8 mouse cellular contexts compared by ENCODE assay signal in genomic region chr16:58522677-58523043, GRCm38 (mm10). TPM values are rescaled to one million over a fixed set of nuclear protein-coding genes. Genes with fewer than 3 reads are reported as not detected.
DNase-seq lines count a peak whose midpoint lies in the region; ATAC-seq and TF ChIP-seq lines count a peak whose summit lies in the region.

No protein-coding gene starts in this region.

- TF ChIP-seq POLR2A in ES-Bruce4 (IDR thresholded peaks at IDR 0.05; ENCODE audit: insufficient read depth, low read length): no peak
- TF ChIP-seq POLR2A in embryonic fibroblast, embryonic 13.5 days (IDR thresholded peaks at IDR 0.05; ENCODE audit: low read depth, low read length): no peak
- no peak for TF ChIP-seq POLR2A in olfactory bulb, adult 2 months (IDR thresholded peaks at IDR 0.05; ENCODE audit: insufficient read depth, low read depth, low read length)

- peaks cover 9% of the 10 kb centered on the region; the same call in 1 of the 2 replicates for H3K4me1 ChIP-seq in heart, embryonic 16.5 days (ENCODE audit: control insufficient read depth, insufficient read depth, low read length)
- no peaks in the 10 kb centered on the region for H3K4me1 ChIP-seq in ES-Bruce4 (ENCODE audit: control insufficient read depth, insufficient read depth, low read length)
- H3K4me1 ChIP-seq in embryonic fibroblast, embryonic 13.5 days (ENCODE audit: control insufficient read depth, insufficient read depth, low read length): 0 out of 2 replicates have a peak, but pooled peaks cover 2% of the 10 kb centered on the region
- peaks cover 7% of the 10 kb centered on the region for H3K4me1 ChIP-seq in limb, embryonic 15.5 days
- H3K4me1 ChIP-seq in olfactory bulb, adult 2 months (ENCODE audit: control insufficient read depth, insufficient read depth, low read length): no peaks in the 10 kb centered on the region

- peak overlapping the region; percentile 93 for H3K9ac ChIP-seq in heart, embryonic 16.5 days (ENCODE audit: low read length)
- peak overlapping the region; percentile 60 for H3K9ac ChIP-seq in ES-Bruce4 (ENCODE audit: low read depth, poor library complexity, severe bottlenecking)
- H3K9ac ChIP-seq in limb, embryonic 15.5 days: peak overlapping the region; percentile 69

- DNase-seq in heart, adult 18-20 months: no peak
- no peak for DNase-seq in frontal cortex, postnatal 36 days (ENCODE audit: low spot score in 2 of 2)
- no peak for DNase-seq in MN1 (ENCODE audit: low spot score)

- H3K9me3 ChIP-seq in heart, embryonic 16.5 days (replicated peaks; ENCODE audit: control insufficient read depth, low read length): peaks cover 3% of the 10 kb centered on the region
- no peaks in the 10 kb centered on the region for H3K9me3 ChIP-seq in ES-Bruce4 (replicated peaks; ENCODE audit: control insufficient read depth, insufficient read depth, low read length, poor library complexity, severe bottlenecking)
- no peaks in the 10 kb centered on the region for H3K9me3 ChIP-seq in limb, embryonic 15.5 days

- H3K4me3 ChIP-seq in heart, embryonic 16.5 days (ENCODE audit: low read length): peak overlapping the region; percentile 87
- H3K4me3 ChIP-seq in ES-Bruce4 (ENCODE audit: low read depth, low read length): peak overlapping the region; percentile 77
- peak overlapping the region; percentile 58 for H3K4me3 ChIP-seq in embryonic fibroblast, embryonic 13.5 days (ENCODE audit: insufficient read depth, low read length)
- H3K4me3 ChIP-seq in limb, embryonic 15.5 days: peak overlapping the region; percentile 78
- H3K4me3 ChIP-seq in olfactory bulb, adult 2 months (ENCODE audit: insufficient read depth, low read depth, low read length): peak overlapping the region; percentile 55

- no peak for TF ChIP-seq CTCF in ES-Bruce4 (IDR thresholded peaks at IDR 0.05; ENCODE audit: low read depth, low read length)
- TF ChIP-seq CTCF in embryonic fibroblast, embryonic 13.5 days (IDR thresholded peaks at IDR 0.05; ENCODE audit: borderline replicate concordance, insufficient read depth, low read length): no peak
- TF ChIP-seq CTCF in olfactory bulb, adult 2 months (IDR thresholded peaks at IDR 0.05; ENCODE audit: insufficient read depth, low read depth, low read length): no peak

- WGBS in heart, embryonic 16.5 days: 0% methylated on average over 16 of the region's 16 CpGs
- 0% methylated on average over 16 of the region's 16 CpGs for WGBS in limb, embryonic 15.5 days
- WGBS in olfactory bulb, adult 2 months: under 1% methylated on average over 16 of the region's 16 CpGs

- TF ChIP-seq EP300 in ES-Bruce4 (IDR thresholded peaks at IDR 0.05; ENCODE audit: insufficient read depth, low read depth, low read length): no peak

- H3K36me3 ChIP-seq in heart, embryonic 16.5 days (ENCODE audit: control insufficient read depth, insufficient read depth): no peaks in the 10 kb centered on the region
- no peaks in the 10 kb centered on the region for H3K36me3 ChIP-seq in ES-Bruce4 (ENCODE audit: control insufficient read depth, insufficient read depth, low read length, poor library complexity, severe bottlenecking)
- no peaks in the 10 kb centered on the region for H3K36me3 ChIP-seq in limb, embryonic 15.5 days

- H3K27me3 ChIP-seq in heart, embryonic 16.5 days (ENCODE audit: control insufficient read depth, insufficient read depth, low read length): no peaks in the 10 kb centered on the region
- H3K27me3 ChIP-seq in ES-Bruce4 (ENCODE audit: control insufficient read depth, insufficient read depth, low read length, poor library complexity, severe bottlenecking): peaks cover 2% of the 10 kb centered on the region
- no peaks in the 10 kb centered on the region for H3K27me3 ChIP-seq in limb, embryonic 15.5 days

- peak overlapping the region; percentile 93 for H3K27ac ChIP-seq in heart, embryonic 16.5 days (ENCODE audit: low read length)
- no peak overlapping the region for H3K27ac ChIP-seq in ES-Bruce4 (ENCODE audit: insufficient read depth, low read length)
- no peak overlapping the region for H3K27ac ChIP-seq in embryonic fibroblast, embryonic 13.5 days (ENCODE audit: insufficient read depth, low read length)
- peak overlapping the region; percentile 84 for H3K27ac ChIP-seq in limb, embryonic 15.5 days
- no peak overlapping the region; the same call in 1 of the 2 replicates for H3K27ac ChIP-seq in olfactory bulb, adult 2 months (ENCODE audit: insufficient read depth, low read depth, low read length)

- ATAC-seq in heart, embryonic 16.5 days (replicated peaks; ENCODE audit: extremely low read depth, insufficient read depth, low FRiP score): peak; percentile 54
- peak; percentile 63 for ATAC-seq in limb, embryonic 15.5 days (ENCODE audit: insufficient number of reproducible peaks, low FRiP score, low TSS enrichment, low read depth)

- peak overlapping the region; percentile 79 for H3K4me2 ChIP-seq in heart, embryonic 16.5 days (ENCODE audit: low read depth, low read length)
- H3K4me2 ChIP-seq in limb, embryonic 15.5 days: peak overlapping the region; percentile 85

RNA-seq across cellular contexts. Expression of gene St3gal6, which starts 1.4 kb away (rescaled TPM):
- 18.0 and 19.6 TPM in 2 replicates for polyA plus RNA-seq in heart, embryonic 16.5 days (2015; fragmentation: Nextera tagmentation; extraction: Ambion mirVana)
- total RNA-seq in heart, adult 18-20 months (2021): 10 to 100 TPM; 41.9 to 43.0 TPM
- 3.7 and 5.2 TPM in 2 replicates for polyA plus RNA-seq in ES-Bruce4 (2011; ENCODE audit: insufficient read depth, insufficient read length, low read depth, missing spikeins)
- polyA plus RNA-seq in embryonic fibroblast, embryonic 13.5 days (2011; ENCODE audit: insufficient read length, low read depth, missing spikeins): 8.0 and 11.2 TPM in 2 replicates
- polyA plus RNA-seq in limb, embryonic 15.5 days (2015; fragmentation: Nextera tagmentation; extraction: Ambion mirVana): 16.0 and 16.9 TPM in 2 replicates
- not detected in 2 replicates for polyA plus RNA-seq in olfactory bulb, adult 2 months (2012; ENCODE audit: insufficient read depth, insufficient read length, low replicate concordance, missing spikeins)

Comparison
In these comparisons a context has a peak if more than half of its experiments do, and no peak if none do; other contexts are left out.
1. H3K27ac ChIP-seq: peak in heart, embryonic 16.5 days (single experiment) and limb, embryonic 15.5 days (single experiment); none in ES-Bruce4 (single experiment), embryonic fibroblast, embryonic 13.5 days (single experiment) and olfactory bulb, adult 2 months (single experiment).
2. Peak in every context shown above with its lines, with median percentiles within 50 percentile points of each other: H3K4me3 ChIP-seq and H3K9ac ChIP-seq.